Mouse (Mus musculus): ENCODE results near the gene Irf1. TPM values are rescaled to one million over a fixed set of nuclear protein-coding genes. Genes with fewer than 3 reads are reported as not detected.

Irf1 gene
- polyA plus RNA-seq, 1 experiment = 10.9 TPM

- no peak overlapping the region for H3K27ac ChIP-seq (ENCODE audit: insufficient read depth, low read length)
- 0 out of 2 replicates have a peak, but pooled peaks cover 1% of the 10 kb centered on the region for H3K4me1 ChIP-seq (ENCODE audit: control insufficient read depth, insufficient read depth, low read length)
- no peak for TF ChIP-seq CTCF (IDR thresholded peaks at IDR 0.05; ENCODE audit: extremely low read depth, insufficient read depth, low read length)
- TF ChIP-seq POLR2A (IDR thresholded peaks at IDR 0.05; ENCODE audit: extremely low read depth, insufficient read depth, low read length) = no peak
- no peak overlapping the region for H3K4me3 ChIP-seq (ENCODE audit: insufficient read depth, low read length)
Observed at GRCm38 (mm10) chr11:53800975-53801374, 31.2 kb downstream of the Irf1 start.

GRCm38 (mm10) chr11:53803093-53803492, 33.3 kb downstream of the Irf1 start:
- TF ChIP-seq POLR2A (IDR thresholded peaks at IDR 0.05; ENCODE audit: extremely low read depth, insufficient read depth, low read length) (no peak), CTCF (IDR thresholded peaks at IDR 0.05; ENCODE audit: extremely low read depth, insufficient read depth, low read length) (no peak)
- Histone ChIP-seq H3K4me1 (ENCODE audit: control insufficient read depth, insufficient read depth, low read length) (no peaks in the 10 kb centered on the region), H3K27ac (ENCODE audit: insufficient read depth, low read length) (no peak overlapping the region), H3K4me3 (ENCODE audit: insufficient read depth, low read length) (no peak overlapping the region)

GRCm38 (mm10) chr11:53803494-53803893, 33.7 kb downstream of the Irf1 start:
- no peak overlapping the region for H3K4me3 ChIP-seq (ENCODE audit: insufficient read depth, low read length)
- no peaks in the 10 kb centered on the region for H3K4me1 ChIP-seq (ENCODE audit: control insufficient read depth, insufficient read depth, low read length)
- H3K27ac ChIP-seq (ENCODE audit: insufficient read depth, low read length) = no peak overlapping the region
- TF ChIP-seq CTCF (IDR thresholded peaks at IDR 0.05; ENCODE audit: extremely low read depth, insufficient read depth, low read length) (no peak), POLR2A (IDR thresholded peaks at IDR 0.05; ENCODE audit: extremely low read depth, insufficient read depth, low read length) (no peak)

GRCm38 (mm10) chr11:53804569-53805344, 34.9 kb downstream of the Irf1 start:
- Histone ChIP-seq H3K4me1 (ENCODE audit: control insufficient read depth, insufficient read depth, low read length) (no peaks in the 10 kb centered on the region), H3K4me3 (ENCODE audit: insufficient read depth, low read length) (no peak overlapping the region), H3K27ac (ENCODE audit: insufficient read depth, low read length) (no peak overlapping the region)
- TF ChIP-seq CTCF (IDR thresholded peaks at IDR 0.05; ENCODE audit: extremely low read depth, insufficient read depth, low read length) (no peak), POLR2A (IDR thresholded peaks at IDR 0.05; ENCODE audit: extremely low read depth, insufficient read depth, low read length) (no peak)

GRCm38 (mm10) chr11:53805786-53806185, 36.0 kb downstream of the Irf1 start:
- TF ChIP-seq POLR2A (IDR thresholded peaks at IDR 0.05; ENCODE audit: extremely low read depth, insufficient read depth, low read length) = no peak
- no peak for TF ChIP-seq CTCF (IDR thresholded peaks at IDR 0.05; ENCODE audit: extremely low read depth, insufficient read depth, low read length)
- no peak overlapping the region for H3K4me3 ChIP-seq (ENCODE audit: insufficient read depth, low read length)
- no peak overlapping the region for H3K27ac ChIP-seq (ENCODE audit: insufficient read depth, low read length)
- no peaks in the 10 kb centered on the region for H3K4me1 ChIP-seq (ENCODE audit: control insufficient read depth, insufficient read depth, low read length)

GRCm38 (mm10) chr11:53809354-53809753, 39.5 kb downstream of the Irf1 start:
- TF ChIP-seq POLR2A (IDR thresholded peaks at IDR 0.05; ENCODE audit: extremely low read depth, insufficient read depth, low read length) = no peak
- no peak for TF ChIP-seq CTCF (IDR thresholded peaks at IDR 0.05; ENCODE audit: extremely low read depth, insufficient read depth, low read length)
- no peak overlapping the region for H3K27ac ChIP-seq (ENCODE audit: insufficient read depth, low read length)
- no peaks in the 10 kb centered on the region for H3K4me1 ChIP-seq (ENCODE audit: control insufficient read depth, insufficient read depth, low read length)
- H3K4me3 ChIP-seq (ENCODE audit: insufficient read depth, low read length) = no peak overlapping the region

- TF ChIP-seq POLR2A (IDR thresholded peaks at IDR 0.05; ENCODE audit: extremely low read depth, insufficient read depth, low read length) (no peak), CTCF (IDR thresholded peaks at IDR 0.05; ENCODE audit: extremely low read depth, insufficient read depth, low read length) (no peak)
- H3K27ac ChIP-seq (ENCODE audit: insufficient read depth, low read length) = no peak overlapping the region
Observed at GRCm38 (mm10) chr11:53810156-53810555, 40.3 kb downstream of the Irf1 start.

GRCm38 (mm10) chr11:53810749-53811148, 40.9 kb downstream of the Irf1 start:
- TF ChIP-seq POLR2A (IDR thresholded peaks at IDR 0.05; ENCODE audit: extremely low read depth, insufficient read depth, low read length) = no peak
- TF ChIP-seq CTCF (IDR thresholded peaks at IDR 0.05; ENCODE audit: extremely low read depth, insufficient read depth, low read length) = no peak
- H3K27ac ChIP-seq (ENCODE audit: insufficient read depth, low read length) = no peak overlapping the region
- no peaks in the 10 kb centered on the region for H3K4me1 ChIP-seq (ENCODE audit: control insufficient read depth, insufficient read depth, low read length)
- H3K4me3 ChIP-seq (ENCODE audit: insufficient read depth, low read length) = no peak overlapping the region

More at GRCm38 (mm10) chr11:53810156-53810555, 40.3 kb downstream of the Irf1 start:
- H3K4me1 ChIP-seq (ENCODE audit: control insufficient read depth, insufficient read depth, low read length) = no peaks in the 10 kb centered on the region
- H3K4me3 ChIP-seq (ENCODE audit: insufficient read depth, low read length) = no peak overlapping the region

- Histone ChIP-seq H3K4me1 (ENCODE audit: control insufficient read depth, insufficient read depth, low read length) (no peaks in the 10 kb centered on the region), H3K27ac (ENCODE audit: insufficient read depth, low read length) (no peak overlapping the region), H3K4me3 (ENCODE audit: insufficient read depth, low read length) (no peak overlapping the region)
- no peak for TF ChIP-seq CTCF (IDR thresholded peaks at IDR 0.05; ENCODE audit: extremely low read depth, insufficient read depth, low read length)
- no peak for TF ChIP-seq POLR2A (IDR thresholded peaks at IDR 0.05; ENCODE audit: extremely low read depth, insufficient read depth, low read length)
Observed at GRCm38 (mm10) chr11:53811312-53811711, 41.5 kb downstream of the Irf1 start.

Measured in cortical plate, adult 2 months (tissue).